Mouse (Mus musculus) brain, embryonic 14.5 days (tissue): Measurements from ENCODE around the gene Chrna10.

ENCODE experiments used
- CTCF ChIP-seq: fragments of 200-500 bp; IDR thresholded peaks from 2 replicates; pipeline ENCODE4 v1.5.1; 2012; ENCODE audit warnings: inconsistent platforms, mild to moderate bottlenecking, moderate library complexity, borderline replicate concordance; ENCODE audit not compliant: insufficient read depth, insufficient read length; ENCODE audit errors: extremely low read depth
- POLR2A ChIP-seq: fragments of 200-500 bp; IDR thresholded peaks from 2 replicates; pipeline ENCODE4 v1.6.1; 2012; ENCODE audit warnings: mild to moderate bottlenecking, inconsistent platforms, borderline replicate concordance; ENCODE audit not compliant: poor library complexity, insufficient read depth, insufficient read length, severe bottlenecking; ENCODE audit errors: extremely low read depth

GRCm38 (mm10) chr7:102109171-102109570, 7.5 kb downstream of the Chrna10 start, which contains the start of gene Art5:
- TF ChIP-seq POLR2A, result no peak
- no peak for TF ChIP-seq CTCF
